Mouse (Mus musculus): ENCODE data around the gene Vmn2r115.

- TF ChIP-seq POLR2A (IDR thresholded peaks at IDR 0.05; ENCODE audit: low read depth, low read length) (no peak), CTCF (IDR thresholded peaks at IDR 0.05; ENCODE audit: borderline replicate concordance, insufficient read depth, low read length) (no peak)
Measured at GRCm38 (mm10) chr17:23330657-23331056, 12.9 kb upstream of the Vmn2r115 start.
